Mouse (Mus musculus): ENCODE measurements around the gene Fer.

Gene Fer

GRCm38 (mm10) chr17:64096811-64097210 lies 233.9 kb downstream of the Fer start:
- no peak for DNase-seq

GRCm38 (mm10) chr17:64097788-64098359 lies 235.0 kb downstream of the Fer start:
- no peak for DNase-seq

DNA sequence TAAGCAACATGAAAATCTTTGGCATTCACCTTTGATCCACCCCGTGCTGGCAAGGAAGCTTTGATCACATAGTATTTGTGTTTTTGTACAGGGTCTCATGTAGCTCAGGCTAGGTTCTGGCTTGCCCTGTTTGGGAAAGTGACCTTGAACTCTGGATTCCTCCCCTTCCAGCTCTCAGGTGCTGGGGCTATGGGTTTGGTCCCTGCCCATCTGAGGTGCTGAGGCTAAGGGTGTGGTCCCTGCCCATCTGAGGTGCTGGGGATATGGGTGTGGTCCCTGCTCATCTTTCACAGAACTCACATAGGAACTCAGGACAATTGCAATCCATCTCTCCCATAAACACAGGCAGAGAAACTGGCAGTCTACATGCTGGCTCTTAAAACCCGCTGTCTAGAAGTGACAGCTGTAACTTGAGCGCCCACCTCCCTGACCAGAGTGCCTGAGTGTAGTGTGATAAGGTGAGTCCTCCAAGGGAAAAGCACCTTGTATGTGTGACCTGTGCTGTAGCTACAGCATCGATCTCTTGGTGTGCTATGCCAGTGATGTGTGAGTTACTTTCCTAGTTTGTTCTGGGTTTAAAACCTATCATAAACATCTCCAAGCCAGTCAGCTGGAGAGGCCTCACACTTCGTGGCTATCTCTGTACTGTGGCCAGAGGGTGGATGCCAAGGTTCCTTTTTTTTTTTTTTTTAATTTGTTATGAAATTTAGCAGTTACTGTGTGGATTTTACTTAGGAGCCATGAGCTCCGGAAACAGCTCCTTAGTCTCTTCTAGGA lies 236.7 kb downstream of the Fer start:
- no peak for DNase-seq

DNA sequence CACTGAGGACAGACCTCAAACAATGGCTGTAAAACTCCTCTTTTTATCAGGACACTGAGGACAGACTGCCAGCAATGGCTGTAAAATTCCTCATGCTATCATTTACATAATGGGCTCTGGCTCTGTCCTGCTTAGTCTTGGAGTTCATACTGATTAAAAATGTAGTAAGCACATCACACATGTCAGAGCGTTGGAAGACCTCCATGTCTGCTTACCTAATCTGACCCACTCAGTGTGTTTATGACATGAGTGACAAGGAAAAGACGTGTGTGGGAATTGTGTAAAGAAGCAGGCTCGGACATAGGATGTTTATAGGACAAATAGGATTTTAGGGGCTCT lies 237.3 kb downstream of the Fer start:
- DNase-seq: no peak

DNA sequence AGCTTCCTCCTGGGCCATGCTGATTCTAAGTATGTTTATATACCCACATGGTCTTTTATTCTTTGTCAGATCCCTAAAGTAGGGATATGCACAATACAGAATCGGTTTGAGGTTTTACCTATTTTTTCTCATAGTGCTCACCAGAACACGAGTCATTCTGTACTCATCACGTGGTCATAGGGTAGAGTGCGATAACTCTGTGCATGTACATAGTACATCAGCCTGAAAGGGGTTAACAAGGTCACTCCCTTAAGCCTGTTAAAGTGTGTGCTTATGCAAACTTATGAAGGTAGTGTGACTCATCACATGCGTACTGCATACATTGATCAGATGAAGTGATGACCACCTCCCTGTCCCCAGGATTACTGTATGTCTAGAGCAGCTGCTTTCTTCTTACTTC lies 245.9 kb downstream of the Fer start:
- DNase-seq: no peak

GRCm38 (mm10) chr17:64109871-64110270 lies 247.0 kb downstream of the Fer start:
- peak; percentile 58 for DNase-seq

DNA sequence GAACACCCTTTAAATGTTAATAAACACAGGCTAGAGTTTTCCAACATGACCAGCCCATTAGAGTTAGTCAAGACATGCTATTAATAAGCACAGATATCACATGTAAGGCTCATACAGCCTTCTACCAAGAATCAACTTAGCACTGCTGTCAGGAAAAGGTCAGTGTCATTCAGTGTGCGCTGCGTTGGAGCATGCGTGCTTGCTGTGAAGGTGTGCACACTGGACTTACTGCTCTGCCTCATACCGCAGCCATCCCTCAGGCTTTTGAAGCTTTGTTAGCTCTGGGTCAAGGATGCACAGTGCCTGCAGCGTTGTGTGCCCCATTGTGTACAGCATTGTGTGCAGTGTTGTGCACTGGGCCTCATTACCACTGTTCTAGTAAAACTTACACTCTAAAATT lies 250.8 kb downstream of the Fer start:
- DNase-seq: no peak

- DNase-seq: no peak
These were observed 253.9 kb downstream of the Fer start for GRCm38 (mm10) chr17:64116762-64117161.

DNA sequence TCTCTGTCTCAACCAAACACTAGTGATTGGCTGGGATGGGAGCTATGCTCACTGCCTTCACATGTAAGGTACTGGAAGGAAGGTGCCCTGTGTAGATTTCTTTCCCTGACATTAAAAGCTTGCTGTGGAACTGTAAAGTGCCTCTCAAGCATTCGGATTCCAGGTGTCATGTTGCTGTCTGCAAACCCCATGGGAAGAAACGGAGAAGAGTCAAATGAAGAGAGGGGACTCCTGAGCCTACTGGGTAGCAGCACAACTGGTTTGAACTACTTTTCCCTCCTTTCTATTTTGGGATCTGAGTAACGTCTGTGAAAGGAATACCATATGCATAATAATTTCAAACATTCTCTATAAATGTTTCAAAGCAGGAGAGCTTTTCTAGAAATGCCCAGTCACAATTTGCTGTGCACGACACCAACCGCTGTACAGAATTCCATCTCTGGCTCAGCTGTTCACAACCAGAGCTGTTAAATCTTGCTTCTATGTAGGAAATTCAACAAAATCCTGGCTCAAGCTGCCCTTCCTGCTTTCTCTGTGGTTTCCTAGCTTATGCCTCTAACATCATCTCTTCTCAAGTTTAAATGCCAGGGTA lies 256.9 kb downstream of the Fer start:
- no peak for DNase-seq

DNA sequence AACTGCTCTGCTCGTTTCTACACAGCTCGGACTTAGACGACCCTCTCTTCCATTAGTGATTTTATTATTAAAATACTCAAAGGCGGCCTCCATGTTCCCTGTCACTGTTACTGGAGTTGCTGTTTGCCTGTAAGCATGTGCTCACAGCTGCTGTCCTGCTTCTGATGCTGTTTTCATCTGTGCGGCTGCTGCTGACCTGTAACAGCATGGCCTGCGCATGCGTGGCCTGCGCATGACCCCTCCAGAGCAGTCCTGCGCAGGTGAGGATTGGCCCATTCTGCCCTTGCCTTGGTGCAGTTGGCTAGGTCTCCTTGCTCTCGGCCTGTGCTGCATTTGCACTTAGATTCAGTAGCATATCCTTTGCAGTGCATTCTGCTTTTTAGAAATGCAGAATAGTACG lies 259.7 kb downstream of the Fer start:
- DNase-seq: no peak

DNA sequence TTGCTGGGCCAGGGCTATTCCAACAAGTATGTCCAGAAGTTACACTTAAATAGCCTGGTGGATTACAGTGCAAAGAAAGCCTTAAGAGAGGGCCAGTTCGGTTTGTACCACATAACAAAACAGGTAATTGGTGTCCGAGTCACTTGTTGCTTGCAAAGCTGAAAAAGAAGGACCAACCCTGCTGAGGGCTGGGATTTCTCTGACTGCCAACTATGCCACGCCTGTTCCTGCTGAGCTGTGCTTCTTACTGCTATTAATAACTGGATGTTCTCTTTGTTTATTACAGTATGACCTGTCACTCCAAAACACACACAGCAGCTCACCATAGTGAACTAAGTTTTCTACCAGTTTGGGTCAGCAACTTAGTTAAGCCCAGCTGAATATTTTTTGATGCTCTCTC lies 260.9 kb downstream of the Fer start:
- DNase-seq: no peak

DNA sequence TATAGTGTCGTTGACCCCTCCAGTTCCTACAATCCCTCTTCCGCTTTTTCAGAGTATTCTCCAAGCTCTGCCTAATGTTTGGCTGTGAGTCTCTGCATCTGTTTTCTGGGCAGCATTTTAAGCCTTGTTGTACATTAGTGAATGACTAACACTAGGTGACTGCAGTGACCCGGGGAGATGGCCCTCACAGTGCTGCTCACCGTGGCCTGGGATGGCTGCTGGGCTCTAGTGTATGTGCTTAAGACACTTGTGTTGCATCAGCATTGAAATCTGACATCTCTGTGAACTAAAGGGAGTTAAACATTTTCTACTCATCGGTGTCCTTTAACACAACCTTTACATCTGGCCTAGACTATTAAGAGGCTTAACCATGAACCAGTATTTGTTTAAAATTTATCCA lies 264.0 kb downstream of the Fer start:
- no peak for DNase-seq

DNA sequence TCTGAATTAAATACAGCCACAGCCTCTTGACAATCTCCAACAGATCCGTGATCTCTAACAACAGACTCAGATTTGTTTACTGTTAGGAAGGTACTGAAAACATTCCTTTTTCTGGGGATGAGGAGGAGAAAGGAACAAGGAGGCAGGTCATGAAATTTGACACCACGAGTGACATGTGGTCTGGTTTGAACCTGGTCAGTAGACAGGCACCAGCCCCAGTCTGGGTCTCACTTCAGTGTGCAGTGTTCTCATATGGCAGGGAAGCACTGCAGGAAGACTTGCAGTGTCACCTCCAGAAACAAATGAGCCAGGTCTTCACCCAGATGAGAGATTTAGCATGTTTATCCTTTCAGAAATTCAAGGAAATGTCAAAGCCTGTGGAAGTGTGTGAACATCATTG lies 266.9 kb downstream of the Fer start:
- DNase-seq: no peak

DNA sequence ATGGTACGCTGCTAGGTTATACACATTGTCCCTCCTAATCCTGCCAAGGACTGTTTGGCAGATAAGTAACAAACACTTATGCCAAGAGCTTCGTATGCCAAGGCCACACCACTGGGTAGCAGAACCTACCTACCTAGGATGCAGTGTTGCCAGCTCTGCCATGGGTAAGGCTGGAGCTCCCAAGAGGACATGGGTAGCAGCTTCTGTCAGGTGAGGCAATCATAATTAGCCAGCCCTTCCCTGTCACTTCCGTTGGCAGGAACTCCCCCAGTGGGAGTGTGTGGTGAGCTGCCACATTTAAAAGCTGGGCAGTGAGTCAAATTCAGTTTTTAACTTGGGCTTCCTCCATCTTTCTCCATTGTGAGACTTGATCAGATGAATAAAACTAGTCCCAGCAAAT lies 267.5 kb downstream of the Fer start:
- peak; percentile 84 for DNase-seq

GRCm38 (mm10) chr17:64132183-64132582 lies 269.3 kb downstream of the Fer start:
- DNase-seq: no peak

DNA sequence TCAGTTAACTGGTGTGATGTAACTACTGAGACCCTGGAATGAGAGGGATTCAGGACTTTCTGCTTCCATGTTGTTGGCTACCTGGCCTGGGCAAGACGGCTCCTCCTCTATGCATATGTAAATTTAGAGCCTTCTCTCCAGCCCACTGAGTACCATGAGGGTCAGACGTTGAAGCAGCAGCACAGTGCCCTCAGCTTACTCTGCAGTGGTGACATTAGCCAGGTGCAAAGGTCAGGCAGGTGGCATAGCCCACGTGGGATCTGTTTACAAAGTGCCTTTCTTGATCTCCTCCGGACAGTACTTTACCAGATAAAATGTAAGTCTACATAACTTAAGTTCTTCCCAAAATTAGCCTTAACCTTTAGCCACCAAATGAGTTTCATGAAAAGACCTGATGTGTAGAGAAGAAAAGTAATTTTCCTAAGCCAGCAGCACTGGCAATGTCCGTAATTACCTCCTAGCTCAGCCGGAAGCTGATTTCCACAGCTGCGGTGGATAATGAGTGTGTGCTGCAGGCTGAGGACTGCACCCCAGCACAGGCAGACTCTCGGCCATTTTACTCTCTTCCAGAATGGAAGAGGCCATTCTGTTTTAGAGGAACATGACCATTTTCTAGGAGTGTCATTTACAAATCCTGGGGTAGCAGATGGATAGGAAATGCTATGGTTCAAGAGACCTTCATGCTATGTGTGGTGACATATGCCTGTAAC lies 273.2 kb downstream of the Fer start:
- DNase-seq: no peak

GRCm38 (mm10) chr17:64138036-64138717 lies 275.3 kb downstream of the Fer start:
- no peak for DNase-seq

DNA sequence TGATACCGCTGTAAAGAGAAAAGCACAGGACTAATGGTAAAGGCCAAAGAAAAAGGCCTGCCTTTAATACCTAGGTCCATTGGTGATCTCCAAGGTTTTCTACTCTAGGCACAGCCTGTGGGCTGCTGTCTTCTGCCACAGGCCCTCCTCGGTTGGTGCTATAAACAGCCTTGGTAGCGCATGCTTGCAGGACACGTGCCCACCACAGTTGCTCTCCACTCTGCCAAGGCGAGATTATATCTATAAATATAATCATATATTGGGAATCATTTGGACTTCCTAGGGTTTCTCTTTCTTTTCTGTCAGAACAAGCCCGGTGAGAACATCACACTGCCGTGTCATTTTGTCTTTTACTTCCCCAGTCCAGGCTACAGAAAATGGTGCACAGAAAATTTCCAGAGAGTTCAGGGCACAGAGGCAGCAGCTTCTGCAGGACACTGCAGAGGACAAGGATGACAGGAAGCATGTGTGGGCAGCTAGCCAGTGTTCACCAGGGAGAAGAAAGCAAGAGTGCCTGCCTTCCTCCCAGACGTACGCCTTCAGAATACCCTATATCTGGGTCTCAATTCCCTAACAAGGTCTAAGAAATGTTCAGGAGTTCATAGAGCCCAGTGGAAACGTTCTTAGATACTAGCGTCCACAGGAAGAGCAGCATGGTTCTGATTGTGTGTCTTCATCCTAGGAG lies 276.5 kb downstream of the Fer start:
- DNase-seq: no peak

- DNase-seq: no peak
These were observed 277.4 kb downstream of the Fer start for GRCm38 (mm10) chr17:64140063-64140850.

DNA sequence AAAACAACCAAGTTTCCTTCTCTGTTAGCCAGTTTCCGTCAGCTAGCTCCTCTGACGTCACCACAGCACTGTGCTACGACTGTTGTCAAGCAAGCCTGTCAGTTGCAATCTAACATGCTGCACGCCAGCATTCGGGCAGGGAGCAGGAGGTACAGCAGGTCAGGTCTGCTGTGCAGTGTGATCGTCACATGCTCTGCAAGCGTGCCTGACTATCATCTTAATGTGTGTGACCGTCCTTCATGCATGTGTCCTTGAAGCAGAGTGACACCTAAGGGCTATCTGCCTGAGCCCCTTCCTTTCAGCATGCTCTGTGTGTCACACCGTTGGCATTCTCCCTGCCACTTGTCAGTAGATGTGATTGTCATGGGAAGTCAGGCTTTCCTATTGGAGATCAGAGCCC lies 279.0 kb downstream of the Fer start:
- DNase-seq: no peak

- no peak for DNase-seq
These were observed 283.5 kb downstream of the Fer start for GRCm38 (mm10) chr17:64146409-64146808.

DNA sequence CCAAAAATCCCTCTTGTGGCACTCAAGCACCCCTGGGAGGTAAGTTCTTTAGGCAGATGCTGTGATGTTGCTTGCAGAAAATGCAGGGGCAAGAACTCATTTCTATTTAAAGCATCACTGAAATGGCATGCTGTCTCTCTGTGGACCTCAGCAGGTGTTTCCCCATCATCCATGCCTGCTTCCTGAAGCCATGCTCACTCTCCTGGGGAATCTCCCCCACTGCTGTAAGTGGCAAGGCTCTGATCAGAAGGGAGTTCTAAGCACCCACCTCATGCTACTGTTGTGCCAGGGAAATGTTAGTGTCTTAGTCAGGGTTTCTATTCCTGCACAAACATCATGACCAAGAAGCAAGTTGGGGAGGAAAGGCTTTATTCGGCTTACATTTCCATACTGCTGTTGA lies 287.9 kb downstream of the Fer start:
- no peak for DNase-seq
